Mouse (Mus musculus) thymus, adult 2 months (tissue): Measurements from ENCODE around the gene 4930415O20Rik.

ENCODE experiments used
- CTCF ChIP-seq: fragments of 200-500 bp; IDR thresholded peaks from 2 replicates; pipeline ENCODE4 v1.5.1; 2012; ENCODE audit warnings: mild to moderate bottlenecking, control low read depth, low read length, moderate library complexity, borderline replicate concordance; ENCODE audit not compliant: control insufficient read depth, poor library complexity, insufficient read depth; ENCODE audit errors: extremely low read depth
- POLR2A ChIP-seq: fragments of 200-500 bp; IDR thresholded peaks from 2 replicates; pipeline ENCODE4 v1.6.1; 2012; ENCODE audit warnings: mild to moderate bottlenecking, low read length, control low read depth, moderate library complexity; ENCODE audit not compliant: control insufficient read depth, poor library complexity, insufficient read depth; ENCODE audit errors: extremely low read depth

- TF ChIP-seq POLR2A (no peak), CTCF (no peak)
These were observed 20.6 kb downstream of the 4930415O20Rik start for GRCm38 (mm10) chr15:98591396-98591795.
